Mouse (Mus musculus): ENCODE results near the gene Gm30191.

GRCm38 (mm10) chr4:134293061-134293691 is 46.4 kb downstream of the Gm30191 start:
- TF ChIP-seq POLR2A (IDR thresholded peaks at IDR 0.05; ENCODE audit: insufficient read depth, low read length) (no peak), CTCF (IDR thresholded peaks at IDR 0.05; ENCODE audit: low read depth, low read length) (no peak)

Measured in ES-Bruce4 (cell line).